Mouse (Mus musculus): Measurements from ENCODE around the gene Ntn5.

GRCm38 (mm10) chr7:45721234-45721571 is 37.4 kb downstream of the Ntn5 start:
- no peak for TF ChIP-seq POLR2A (IDR thresholded peaks at IDR 0.05; ENCODE audit: borderline replicate concordance, insufficient read depth, low read length)
- TF ChIP-seq CTCF (IDR thresholded peaks at IDR 0.05; ENCODE audit: borderline replicate concordance, insufficient read depth, low read depth, low read length) = no peak

Data from cerebellum, adult 2 months (tissue).